Mouse (Mus musculus): Measurements from ENCODE around the gene Gm16503.
"Not testable (repeated sequence)": the region's sequence is repeated elsewhere in the genome, so short reads cannot be mapped to it uniquely, and the experiment has no call there.

Gene Gm16503

DNA sequence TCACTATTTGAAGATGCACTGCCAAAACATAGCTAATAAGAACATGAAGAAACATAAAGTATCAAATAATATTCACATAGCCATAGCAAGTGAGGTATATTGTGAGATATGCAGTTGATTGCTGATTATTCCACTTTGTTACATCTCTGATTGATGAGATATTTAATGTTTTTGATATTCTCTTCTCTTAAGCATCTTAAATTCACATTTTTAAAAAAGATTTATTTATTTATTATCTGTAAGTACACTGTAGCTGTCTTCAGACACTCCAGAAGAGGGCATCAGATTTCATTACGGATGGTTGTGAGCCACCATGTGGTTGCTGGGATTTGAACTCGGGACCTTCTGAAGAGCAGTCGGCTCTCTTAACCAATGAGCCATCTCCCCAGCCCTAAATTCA is at the start of gene Gm16503:
Gm16503 (plus strand) TSS at position 301 of the 400 bp plus-strand sequence.
- DNase-seq (ENCODE audit: low read depth): not testable (repeated sequence)

DNA sequence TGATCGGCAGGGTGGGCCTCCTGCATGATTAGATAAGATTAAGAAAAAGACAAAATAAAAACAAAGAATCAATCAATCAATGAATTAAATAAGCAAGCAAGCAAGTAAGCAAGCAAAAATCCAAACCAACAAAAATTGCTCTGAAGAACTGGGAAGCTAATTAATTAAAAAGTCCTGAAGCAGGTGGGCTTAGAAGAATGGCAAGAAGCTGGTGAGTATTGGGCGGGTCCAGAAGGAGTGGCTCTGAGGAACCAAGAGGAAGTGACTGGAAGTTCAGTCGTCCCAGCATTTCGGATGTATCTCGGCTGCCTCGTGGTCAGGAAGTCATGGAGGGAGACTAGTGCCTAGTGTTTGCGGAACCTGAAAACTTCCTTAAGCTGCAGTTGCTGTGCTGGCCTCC is 47.9 kb upstream of the Gm16503 start, which contains the start of gene Zfp982:
Zfp982 (plus strand) TSS at position 301 of the 400 bp plus-strand sequence.
- DNase-seq (ENCODE audit: low read depth): not testable (repeated sequence)

DNA sequence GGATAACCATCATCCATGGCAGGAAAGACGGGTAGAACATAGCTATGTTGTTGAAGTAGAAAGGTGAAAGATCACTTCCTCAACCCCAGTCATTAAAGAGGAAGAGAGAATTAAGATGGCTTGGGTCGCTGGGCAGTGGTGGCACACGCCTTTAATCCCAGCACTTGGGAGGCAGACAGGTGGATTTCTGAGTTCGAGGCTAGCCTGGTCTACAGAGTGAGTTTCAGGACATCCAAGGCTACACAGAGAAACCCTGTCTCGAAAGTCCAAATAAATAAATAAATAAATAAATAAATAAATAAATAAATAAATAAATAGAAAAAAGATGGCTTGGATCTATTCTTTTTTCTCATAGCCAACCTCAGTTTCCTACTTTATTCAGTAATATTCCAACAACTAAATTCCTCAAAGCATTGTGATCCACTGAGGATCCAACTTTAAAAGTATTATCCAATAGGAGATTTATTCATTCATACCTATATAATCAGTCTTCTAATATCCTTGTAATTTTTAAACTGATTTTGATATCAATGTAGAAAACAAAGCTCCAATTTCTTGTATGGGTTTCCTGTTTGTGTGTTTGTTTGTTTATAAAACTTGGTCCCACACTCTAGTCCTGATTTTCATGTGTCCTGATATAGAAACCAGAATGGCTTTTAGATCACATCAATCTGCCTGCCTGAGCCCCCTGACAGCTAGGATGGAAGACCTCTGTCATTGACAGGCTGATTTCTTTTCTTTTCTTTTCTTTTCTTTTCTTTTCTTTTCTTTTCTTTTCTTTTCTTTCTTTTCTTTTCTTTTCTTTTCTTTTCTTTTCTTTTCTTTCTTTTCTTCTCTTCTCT is 41.0 kb upstream of the Gm16503 start:
- DNase-seq (ENCODE audit: low read depth): not testable (repeated sequence)

DNA sequence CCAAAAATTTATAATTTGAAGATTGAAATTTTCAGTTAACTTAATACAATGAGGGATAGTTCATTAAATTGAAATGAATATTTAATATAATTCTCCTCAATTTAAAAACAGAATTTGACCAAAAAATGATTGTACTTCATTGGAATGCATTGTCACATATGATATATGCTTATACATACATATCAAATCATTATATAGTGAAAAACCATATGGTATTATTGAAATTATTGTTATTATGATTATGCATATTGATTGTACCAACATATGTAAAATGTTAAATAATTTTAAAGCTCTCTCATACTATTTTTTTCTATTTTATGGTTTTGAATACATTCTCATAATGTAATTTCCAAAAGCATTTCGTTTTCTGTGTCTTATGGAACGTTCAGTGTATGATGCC is 30.8 kb upstream of the Gm16503 start:
- DNase-seq (ENCODE audit: low read depth): no peak

GRCm38 (mm10) chr4:147518981-147519380 is 21.0 kb upstream of the Gm16503 start:
- no peak for DNase-seq (ENCODE audit: low read depth)

GRCm38 (mm10) chr4:147520100-147520499 is 19.9 kb upstream of the Gm16503 start:
- DNase-seq (ENCODE audit: low read depth): no peak

- DNase-seq (ENCODE audit: low read depth): no peak
Observed at GRCm38 (mm10) chr4:147525125-147525524, 14.9 kb upstream of the Gm16503 start.

- no peak for DNase-seq (ENCODE audit: low read depth)
Observed at GRCm38 (mm10) chr4:147530366-147530765, 9.7 kb upstream of the Gm16503 start.

- DNase-seq (ENCODE audit: low read depth): not testable (repeated sequence)
Observed at GRCm38 (mm10) chr4:147535916-147536315, 4.1 kb upstream of the Gm16503 start.

DNA sequence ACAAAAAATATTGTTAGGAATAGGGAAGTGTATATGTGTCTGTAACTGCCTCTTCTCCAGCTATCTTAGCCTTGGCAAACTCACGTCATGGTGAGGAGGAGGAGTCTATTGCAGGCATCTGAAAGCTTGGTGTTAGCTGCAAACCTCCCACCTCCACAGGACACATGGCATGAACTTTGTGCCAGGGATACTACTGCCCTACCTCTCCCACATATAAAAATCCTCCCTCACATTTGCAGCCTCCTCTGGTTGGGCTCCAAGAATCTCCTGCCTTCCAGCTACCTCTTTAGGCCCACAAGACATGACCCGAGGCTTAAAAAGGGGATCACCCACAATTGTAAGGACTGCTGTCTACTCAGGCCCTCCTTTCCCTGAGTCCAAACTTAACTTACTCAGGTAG is 2.3 kb upstream of the Gm16503 start:
- no peak for DNase-seq (ENCODE audit: low read depth)

- no peak for DNase-seq (ENCODE audit: low read depth)
Observed at GRCm38 (mm10) chr4:147541105-147541504, 1.1 kb downstream of the Gm16503 start.

DNA sequence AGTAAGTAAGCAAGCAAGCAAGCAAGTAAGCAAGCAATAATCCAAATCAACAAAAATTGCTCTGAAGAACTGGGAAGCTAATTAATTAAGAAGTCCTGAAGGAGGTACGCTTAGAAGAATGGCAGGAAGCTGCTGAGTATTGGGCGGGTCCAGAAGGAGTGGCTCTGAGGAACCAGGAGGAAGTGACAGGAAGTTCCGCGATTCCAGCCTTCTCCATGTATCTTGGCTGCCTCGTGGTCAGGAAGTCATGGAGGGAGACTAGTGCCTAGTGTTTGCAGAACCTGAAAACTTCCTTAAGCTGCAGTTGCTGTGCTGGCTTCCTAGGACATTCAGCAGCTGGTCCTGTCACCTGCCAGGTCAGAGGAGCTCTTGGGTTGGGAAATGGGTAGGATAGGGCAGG is 13.1 kb downstream of the Gm16503 start, which contains the start of gene Zfp985:
Zfp985 (plus strand) TSS at position 207 of the 400 bp plus-strand sequence.
- DNase-seq (ENCODE audit: low read depth): peak; percentile 29

DNA sequence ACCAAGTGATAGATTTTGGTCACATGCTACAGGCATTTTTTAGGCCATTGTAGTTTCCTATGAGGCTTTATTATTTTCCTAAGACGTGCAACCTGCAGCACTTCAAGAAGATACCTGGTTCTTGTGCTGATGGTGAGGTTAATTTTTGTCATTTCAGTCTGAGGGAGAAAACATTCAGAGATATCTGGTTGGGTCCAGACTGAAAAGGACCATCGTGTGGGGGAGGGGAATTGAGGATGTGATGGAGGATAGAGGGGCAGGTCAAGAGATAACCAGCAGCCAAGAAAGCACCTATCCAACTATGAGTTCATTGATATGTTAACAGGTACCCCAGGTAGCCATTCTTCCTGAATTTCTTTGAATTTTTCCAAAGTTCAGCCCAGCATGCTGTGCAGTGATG is 14.3 kb downstream of the Gm16503 start:
- DNase-seq (ENCODE audit: low read depth): not testable (repeated sequence)

DNA sequence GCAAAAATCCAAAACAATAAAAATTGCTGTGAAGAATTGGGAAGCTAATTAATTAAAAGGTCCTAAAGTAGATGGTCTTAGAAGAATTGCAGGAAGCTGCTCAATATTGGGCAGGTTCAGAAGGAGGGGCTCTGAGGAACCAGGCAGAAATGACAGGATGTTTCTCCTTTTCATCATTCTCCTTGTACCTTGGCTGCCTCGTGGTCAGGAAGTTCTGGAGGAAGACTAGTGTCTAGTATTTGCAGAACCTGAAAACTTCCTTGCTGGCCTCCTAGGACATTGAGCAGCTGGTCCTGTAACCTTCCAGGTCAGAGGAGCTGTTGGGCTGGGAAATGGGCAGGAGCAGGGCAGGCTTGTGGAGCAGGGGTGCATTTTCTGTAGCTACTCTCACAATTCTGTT is 16.9 kb downstream of the Gm16503 start:
- not testable (repeated sequence) for DNase-seq (ENCODE audit: low read depth)

GRCm38 (mm10) chr4:147558011-147558410 is 18.0 kb downstream of the Gm16503 start:
- not testable (repeated sequence) for DNase-seq (ENCODE audit: low read depth)

DNA sequence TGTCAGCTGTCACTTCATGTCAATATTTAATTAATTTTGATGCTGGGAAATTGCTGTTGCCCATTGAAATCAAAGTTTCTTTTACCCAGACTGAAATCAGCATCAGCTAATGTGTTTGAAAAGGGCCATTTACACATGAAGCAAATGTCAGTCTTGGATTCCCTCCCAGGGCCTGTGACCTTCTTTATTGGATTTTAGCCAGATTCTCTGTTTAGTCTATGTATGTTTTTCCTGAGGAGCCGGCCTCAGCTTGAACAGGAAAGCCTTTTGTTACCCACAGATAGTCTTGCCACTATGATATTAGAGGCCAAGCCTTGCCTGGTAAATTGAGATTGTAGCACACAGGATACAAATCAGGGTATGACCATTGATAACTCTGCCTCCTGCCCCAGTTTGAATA is 19.1 kb downstream of the Gm16503 start:
- DNase-seq (ENCODE audit: low read depth): not testable (repeated sequence)

- no peak for DNase-seq (ENCODE audit: low read depth)
Observed at GRCm38 (mm10) chr4:147565426-147566220, 25.6 kb downstream of the Gm16503 start.

GRCm38 (mm10) chr4:147571156-147571555 is 31.1 kb downstream of the Gm16503 start:
- not testable (repeated sequence) for DNase-seq (ENCODE audit: low read depth)

- DNase-seq (ENCODE audit: low read depth): not testable (repeated sequence)
Observed at GRCm38 (mm10) chr4:147579371-147579770, 39.4 kb downstream of the Gm16503 start.

DNA sequence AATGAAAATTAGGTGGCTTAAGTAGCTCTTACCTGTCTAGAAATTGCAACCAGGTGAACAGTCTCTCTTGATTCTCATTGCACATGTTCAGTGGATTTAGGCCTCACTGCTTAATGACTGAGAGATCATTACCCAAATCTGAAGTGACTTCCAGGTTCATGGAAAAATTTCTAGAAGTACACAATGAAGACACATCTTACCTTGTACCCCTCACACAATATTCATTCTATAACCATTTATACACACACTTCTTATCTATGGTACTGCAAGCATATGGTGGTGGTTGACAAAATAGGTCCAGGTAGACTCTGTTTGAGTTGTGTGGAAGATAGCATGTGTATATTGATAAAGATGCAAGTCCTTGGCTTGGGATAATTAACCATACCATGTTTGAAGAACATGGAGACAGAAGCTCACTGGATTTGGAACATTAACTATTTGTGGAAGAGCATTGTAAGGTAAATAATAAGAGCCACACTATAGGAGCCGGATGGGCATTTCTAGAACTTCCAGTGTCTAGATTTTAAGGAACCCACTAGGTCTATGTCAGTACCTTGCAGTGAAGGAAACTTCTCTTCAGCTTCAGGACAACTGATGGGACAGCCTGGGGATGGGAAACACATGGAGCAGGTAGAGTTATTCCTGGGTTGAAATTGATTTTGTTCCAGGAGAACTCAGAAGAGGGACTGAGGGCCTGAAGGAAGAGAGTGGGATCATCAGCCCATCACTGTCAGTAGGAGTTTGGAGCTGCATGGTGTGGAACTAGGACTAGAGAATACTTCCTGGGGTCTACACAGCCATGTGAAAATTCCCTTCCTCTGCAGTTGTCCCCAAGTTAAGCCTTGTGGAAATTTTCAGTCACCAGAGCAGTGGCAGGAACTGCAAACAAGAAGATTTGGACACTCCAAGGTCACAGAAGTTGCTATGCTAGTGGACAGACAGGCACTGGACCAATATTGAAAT is 46.8 kb downstream of the Gm16503 start:
- DNase-seq (ENCODE audit: low read depth): no peak

Measured in NIH3T3 (cell line).